Mouse (Mus musculus) intestine, embryonic 16.5 days (tissue): Measurements from ENCODE around the gene Rph3al. TPM values are rescaled to one million over a fixed set of nuclear protein-coding genes. Genes with fewer than 3 reads are reported as not detected.
A peak's percentile ranks its signal among the peaks of the same experiment; 100 is the strongest.

ENCODE experiments used
- ATAC-seq: fragments of 200-750 bp; cut with Nextera tagmentation; 2 replicates; pipeline ENCODE4 v1.8.0; 2017; ENCODE audit warnings: moderate TSS enrichment, moderate library complexity
- H3K27ac ChIP-seq: fragments of 300-500 bp; sonication (generic); 2 replicates; pipeline ENCODE4 v1.5.1; 2014; ENCODE audit warnings: mild to moderate bottlenecking, low read length
- H3K27me3 ChIP-seq: fragments of 300-500 bp; sonication (generic); replicated peaks from 2 replicates; pipeline ENCODE4 v1.6.1; 2014; ENCODE audit warnings: low read length, control low read depth, mixed read lengths; ENCODE audit not compliant: control insufficient read depth, insufficient read depth
- H3K36me3 ChIP-seq: fragments of 300-500 bp; sonication (generic); 2 replicates; pipeline ENCODE4 v1.6.1; 2014; ENCODE audit warnings: low read length, control low read depth; ENCODE audit not compliant: control insufficient read depth, insufficient read depth
- H3K4me1 ChIP-seq: fragments of 300-500 bp; sonication (generic); 2 replicates; pipeline ENCODE4 v1.6.1; 2014; ENCODE audit warnings: low read length, control low read depth, mixed read lengths; ENCODE audit not compliant: control insufficient read depth, insufficient read depth
- H3K4me2 ChIP-seq: fragments of 300-500 bp; sonication (generic); 2 replicates; pipeline ENCODE4 v1.6.1; 2014; ENCODE audit warnings: low read depth, low read length, control low read depth
- H3K4me3 ChIP-seq: fragments of 300-500 bp; sonication (generic); 2 replicates; pipeline ENCODE4 v1.5.1; 2014; ENCODE audit warnings: mild to moderate bottlenecking, low read length
- H3K9ac ChIP-seq: fragments of 300-500 bp; sonication (generic); 2 replicates; pipeline ENCODE4 v1.6.1; 2014; ENCODE audit warnings: low read depth, low read length
- H3K9me3 ChIP-seq: fragments of 300-500 bp; sonication (generic); 2 replicates; pipeline ENCODE4 v1.6.1; 2016; ENCODE audit warnings: low read length, control low read depth; ENCODE audit not compliant: control insufficient read depth
- WGBS: fragments of 180-500 bp; shearing (Covaris S2); extraction: QIAGEN DNeasy Blood & Tissue Kit; methylation state at CpG from one replicate; pipeline ENCODE4 v1.1.7; 2014; 5-methylcytosine and 5-hydroxymethylcytosine counted together
- polyA plus RNA-seq: library from polyadenylated mRNA; unstranded; fragments of >200 nt; fragmentation: Nextera tagmentation; extraction: Ambion mirVana; gene quantifications from 2 replicates; pipeline ENCODE4 v1.2.1, GENCODE M21; 2015

The Rph3al gene
- polyA plus RNA-seq, 1 experiment from 2014 or later: 21.1 TPM

- WGBS: 34% methylated on average over 3 of the region's 3 CpGs
- no peak for ATAC-seq
- no peak overlapping the region for H3K4me3 ChIP-seq
Observed at GRCm38 (mm10) chr11:75970629-75971028, 32.4 kb upstream of the Rph3al start.

GRCm38 (mm10) chr11:75968761-75969160, 30.5 kb upstream of the Rph3al start:
- ATAC-seq: no peak
- Histone ChIP-seq H3K27me3 (no peaks in the 10 kb centered on the region), H3K9me3 (no peaks in the 10 kb centered on the region), H3K36me3 (no peaks in the 10 kb centered on the region), H3K4me3 (no peak overlapping the region), H3K4me1 (peaks cover 25% of the 10 kb centered on the region), H3K27ac (no peak overlapping the region), H3K4me2 (no peak overlapping the region), H3K9ac (no peak overlapping the region)
- 94% methylated on average over 6 of the region's 6 CpGs for WGBS

More at GRCm38 (mm10) chr11:75970629-75971028, 32.4 kb upstream of the Rph3al start:
- no peaks in the 10 kb centered on the region for H3K27me3 ChIP-seq
- no peaks in the 10 kb centered on the region for H3K36me3 ChIP-seq
- no peak overlapping the region for H3K9ac ChIP-seq
- H3K27ac ChIP-seq: no peak overlapping the region
- peaks cover 9% of the 10 kb centered on the region; the same call in 1 of the 2 replicates for H3K4me1 ChIP-seq
- H3K4me2 ChIP-seq: no peak overlapping the region
- no peaks in the 10 kb centered on the region for H3K9me3 ChIP-seq

- peak; percentile 88 for ATAC-seq
- no peaks in the 10 kb centered on the region for H3K36me3 ChIP-seq
- no peaks in the 10 kb centered on the region for H3K27me3 ChIP-seq
- H3K27ac ChIP-seq: peak overlapping the region; percentile 93
- H3K9me3 ChIP-seq: no peaks in the 10 kb centered on the region
- H3K4me3 ChIP-seq: peak overlapping the region; percentile 69
- H3K4me2 ChIP-seq: peak overlapping the region; percentile 92
- H3K4me1 ChIP-seq: peaks cover 27% of the 10 kb centered on the region
- H3K9ac ChIP-seq: peak overlapping the region; percentile 87
- under 1% methylated on average over 87 of the region's 90 CpGs for WGBS
Observed at GRCm38 (mm10) chr11:75966401-75967372, 28.5 kb upstream of the Rph3al start.

- WGBS: 11% methylated on average over 28 of the region's 28 CpGs
- Histone ChIP-seq H3K9me3 (no peaks in the 10 kb centered on the region), H3K27me3 (no peaks in the 10 kb centered on the region), H3K36me3 (no peaks in the 10 kb centered on the region), H3K4me3 (peak overlapping the region; percentile 69), H3K27ac (peak overlapping the region; percentile 84), H3K4me1 (peaks cover 27% of the 10 kb centered on the region), H3K4me2 (peak overlapping the region; percentile 92), H3K9ac (peak overlapping the region; percentile 87)
- ATAC-seq: peak; percentile 23; the same call in 1 of the 2 replicates
Observed at GRCm38 (mm10) chr11:75965674-75966400, 27.6 kb upstream of the Rph3al start.

- H3K4me1 ChIP-seq: peaks cover 27% of the 10 kb centered on the region
- no peak for ATAC-seq
- no peak overlapping the region for H3K9ac ChIP-seq
- H3K36me3 ChIP-seq: no peaks in the 10 kb centered on the region
- H3K27me3 ChIP-seq: no peaks in the 10 kb centered on the region
- H3K4me3 ChIP-seq: no peak overlapping the region
- H3K9me3 ChIP-seq: no peaks in the 10 kb centered on the region
- WGBS: 55% methylated on average over 4 of the region's 4 CpGs
- 0 out of 2 replicates have a peak overlapping the region, but pooled peaks have one; percentile 2 for H3K27ac ChIP-seq
- no peak overlapping the region for H3K4me2 ChIP-seq
Observed at GRCm38 (mm10) chr11:75964476-75964730, 26.2 kb upstream of the Rph3al start.

GRCm38 (mm10) chr11:75963730-75964475, 25.7 kb upstream of the Rph3al start:
- 28% methylated on average over 11 of the region's 11 CpGs for WGBS
- Histone ChIP-seq H3K4me1 (peaks cover 27% of the 10 kb centered on the region), H3K9me3 (no peaks in the 10 kb centered on the region), H3K27me3 (no peaks in the 10 kb centered on the region), H3K9ac (no peak overlapping the region), H3K4me2 (no peak overlapping the region), H3K4me3 (no peak overlapping the region), H3K36me3 (no peaks in the 10 kb centered on the region), H3K27ac (0 out of 2 replicates have a peak overlapping the region, but pooled peaks have one; percentile 2)
- no peak for ATAC-seq

GRCm38 (mm10) chr11:75961782-75962181, 23.6 kb upstream of the Rph3al start:
- H3K4me2 ChIP-seq: no peak overlapping the region
- H3K9ac ChIP-seq: no peak overlapping the region
- ATAC-seq: no peak
- no peaks in the 10 kb centered on the region for H3K36me3 ChIP-seq
- H3K9me3 ChIP-seq: no peaks in the 10 kb centered on the region
- H3K27me3 ChIP-seq: no peaks in the 10 kb centered on the region
- no peak overlapping the region for H3K4me3 ChIP-seq
- H3K27ac ChIP-seq: no peak overlapping the region
- peaks cover 22% of the 10 kb centered on the region for H3K4me1 ChIP-seq
- 90% methylated on average over 7 of the region's 7 CpGs for WGBS

- H3K4me3 ChIP-seq: peak overlapping the region; percentile 28; the same call in 1 of the 2 replicates
- peak overlapping the region; percentile 59; the same call in 1 of the 2 replicates for H3K9ac ChIP-seq
- H3K9me3 ChIP-seq: no peaks in the 10 kb centered on the region
- 62% methylated on average over 17 of the region's 17 CpGs for WGBS
- H3K36me3 ChIP-seq: no peaks in the 10 kb centered on the region
- peak overlapping the region; percentile 50 for H3K4me2 ChIP-seq
- no peaks in the 10 kb centered on the region for H3K27me3 ChIP-seq
- H3K27ac ChIP-seq: peak overlapping the region; percentile 92
- ATAC-seq: peak; percentile 92
- no peaks in the 10 kb centered on the region for H3K4me1 ChIP-seq
Observed at GRCm38 (mm10) chr11:75957124-75957832, 19.0 kb upstream of the Rph3al start.
